Mouse (Mus musculus) liver, embryonic 14.5 days (tissue): ENCODE data around the gene Trappc2l.

Experiments
- CTCF ChIP-seq: IDR thresholded peaks from 2 replicates; pipeline ENCODE4 v1.5.1; 2016; ENCODE audit warnings: antibody characterized with exemption, low read depth, control low read depth
- EP300 ChIP-seq: IDR thresholded peaks from 2 replicates; pipeline ENCODE4 v1.6.1; 2016; ENCODE audit warnings: antibody characterized with exemption, low read depth

GRCm38 (mm10) chr8:122654768-122655167, 43.3 kb downstream of the Trappc2l start:
- TF ChIP-seq EP300 (no peak), CTCF (no peak)
